Mouse (Mus musculus) neutrophil, adult 65 days (primary cell): ENCODE results near the gene Col18a1. TPM values are rescaled to one million over a fixed set of nuclear protein-coding genes. Genes with fewer than 3 reads are reported as not detected.

Experiments
- total RNA-seq: library from RNA; stranded (reverse); gene quantifications from 2 replicates; pipeline ENCODE4 v1.2.4, GENCODE M21; 2023

The Col18a1 gene
- total RNA-seq = 0.09 TPM in 1 of 2 replicates, not detected in the other

GRCm38 (mm10) chr10:77165963-77166717, at the start of gene Col18a1:
Col18a1 (minus strand) TSS chr10:77166548.

DNA sequence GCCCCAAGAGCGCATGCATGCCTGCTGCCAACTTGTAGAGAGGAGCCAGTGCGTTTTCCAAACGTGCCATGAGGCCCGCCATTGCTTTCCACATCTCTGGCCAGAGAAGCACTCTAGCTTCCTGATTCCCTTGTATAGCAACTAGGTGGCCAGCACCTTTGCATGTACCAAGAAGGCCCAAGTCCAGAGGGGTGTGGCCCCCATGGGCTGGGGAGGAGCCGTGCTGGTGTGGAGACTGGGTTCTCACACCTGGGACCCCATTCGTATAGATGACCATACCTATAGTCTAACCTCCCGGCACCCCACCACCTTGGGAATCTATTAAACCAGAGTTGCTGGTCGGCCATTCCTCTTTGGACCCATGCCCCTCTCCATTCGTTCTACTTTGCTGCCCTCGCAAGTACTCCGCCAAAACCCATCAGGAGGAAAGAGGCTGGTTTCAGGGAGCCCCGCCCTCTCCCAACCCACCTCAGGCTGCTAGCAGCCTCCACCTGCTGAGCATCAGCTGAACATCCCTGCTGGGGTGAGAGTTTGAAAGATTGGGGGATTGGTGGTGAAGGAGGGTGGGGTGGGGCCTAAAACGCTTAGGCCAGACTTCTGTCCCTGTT, 134.5 kb downstream of the Col18a1 start, which contains the start of gene Slc19a1:
Gene Slc19a1 (plus strand): TSS at position 474 of the 608 bp plus-strand sequence.

Other genes starting within 250 kb of the Col18a1 start
- gene Pcbp3, start 204.7 kb downstream of the Col18a1 start, total RNA-seq = 1.7 and 2.8 TPM in 2 replicates
- 2.2 and 3.0 TPM in 2 replicates for gene Slc19a1, start 134.3 kb downstream of the Col18a1 start, total RNA-seq
- 24.9 and 25.8 TPM in 2 replicates for gene Pofut2, start 92.7 kb upstream of the Col18a1 start, total RNA-seq